12 mouse cellular contexts compared by ENCODE assay signal in genomic region chr8:120726051-120726450, GRCm38 (mm10). TPM values are rescaled to one million over a fixed set of nuclear protein-coding genes. Genes with fewer than 3 reads are reported as not detected.
"Had no signal": no experiment of that assay in that cellular context is flagged by ENCODE, and none has a peak within 500 bp of the region (broad histone marks: within the 10 kb centered on the region; RNA-seq: fewer than 3 reads in every experiment).

No protein-coding gene starts in this region.

- H3K4me1 ChIP-seq: lung, embryonic 15.5 days; midbrain, embryonic 13.5 days had no signal

- H3K9ac ChIP-seq: intestine, embryonic 15.5 days; lung, embryonic 15.5 days; midbrain, embryonic 13.5 days had no signal

- H3K9me3 ChIP-seq: intestine, embryonic 15.5 days; limb, embryonic 10.5 days; lung, embryonic 15.5 days; midbrain, embryonic 13.5 days had no signal

- H3K4me2 ChIP-seq: intestine, embryonic 15.5 days; liver, embryonic 11.5 days; lung, embryonic 15.5 days; midbrain, embryonic 13.5 days had no signal

- DNase-seq: kidney, adult 8-10 months; kidney, postnatal 25 days had no signal

- H3K27ac ChIP-seq: hindbrain, postnatal 0 days; left cerebral cortex, adult 2 months; limb, embryonic 10.5 days; lung, embryonic 15.5 days; midbrain, embryonic 13.5 days had no signal

- H3K4me3 ChIP-seq: intestine, embryonic 15.5 days; left cerebral cortex, adult 2 months; limb, embryonic 10.5 days; lung, embryonic 15.5 days; midbrain, embryonic 13.5 days had no signal

- H3K36me3 ChIP-seq: intestine, embryonic 15.5 days; limb, embryonic 10.5 days; lung, embryonic 15.5 days; midbrain, embryonic 13.5 days had no signal

- H3K27me3 ChIP-seq: intestine, embryonic 15.5 days; midbrain, embryonic 13.5 days had no signal

- ATAC-seq: hindbrain, postnatal 0 days; intestine, embryonic 15.5 days; midbrain, embryonic 13.5 days had no signal

RNA-seq across cellular contexts. Expression of gene Gm27021, which starts 58.2 kb away (rescaled TPM):
- total RNA-seq: layer of hippocampus, postnatal 25 days; left cerebral cortex, postnatal 14 days; megakaryocyte progenitor cell, adult 5-6 weeks had no signal
